Mouse (Mus musculus): Measurements from ENCODE around the gene Fam20a. TPM values are rescaled to one million over a fixed set of nuclear protein-coding genes. Genes with fewer than 3 reads are reported as not detected.

Gene Fam20a
- polyA plus RNA-seq, 1 experiment, result 5.4 TPM

DNA sequence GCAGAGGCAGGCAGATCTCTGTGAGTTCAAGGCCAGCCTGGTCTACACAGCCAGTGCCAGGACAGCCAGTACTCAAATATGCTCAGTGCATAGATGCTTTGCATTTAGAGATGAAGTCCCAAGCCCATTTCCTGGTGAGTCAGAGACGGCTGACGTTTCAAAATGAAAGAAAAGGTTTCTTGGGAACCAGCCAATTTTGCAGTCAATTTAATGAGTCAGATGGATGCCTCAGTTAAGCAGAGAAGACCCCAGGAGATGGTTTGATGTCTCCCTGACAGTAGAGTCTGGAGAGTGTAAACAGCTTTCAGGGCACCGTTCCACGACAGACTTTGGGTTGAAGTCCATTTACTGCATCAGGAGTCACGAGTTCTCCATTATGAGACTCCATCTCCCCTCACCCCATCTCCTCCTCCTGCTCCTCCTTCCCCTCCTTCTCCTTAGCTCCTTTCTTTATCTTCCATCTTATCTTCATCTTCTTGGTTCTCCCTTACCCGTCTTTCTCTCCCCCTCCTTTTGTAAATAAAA is 86.1 kb downstream of the Fam20a start:
- H3ac ChIP-seq (ENCODE audit: control insufficient read depth, insufficient read length, low read depth), result no peak overlapping the region
- H3K27me3 ChIP-seq (ENCODE audit: control insufficient read depth, insufficient read depth, insufficient read length), result no peaks in the 10 kb centered on the region
- no peak overlapping the region for H3K4me3 ChIP-seq (ENCODE audit: insufficient read depth, poor library complexity, severe bottlenecking)
- no peaks in the 10 kb centered on the region for H3K79me3 ChIP-seq (ENCODE audit: low read depth)
- TF ChIP-seq CTCF (IDR thresholded peaks at IDR 0.05; ENCODE audit: control insufficient read depth, insufficient read depth, insufficient read length), result no peak
- no peak for TF ChIP-seq USF1 (IDR thresholded peaks at IDR 0.05; ENCODE audit: low read depth)
- TF ChIP-seq MYOD1 (IDR thresholded peaks at IDR 0.05; ENCODE audit: control insufficient read depth, insufficient read length, low read depth), result no peak
- no peaks in the 10 kb centered on the region for H3K36me3 ChIP-seq (ENCODE audit: control insufficient read depth, insufficient read depth)
- no peaks in the 10 kb centered on the region for H3K79me2 ChIP-seq (ENCODE audit: control insufficient read depth, insufficient read depth)

DNA sequence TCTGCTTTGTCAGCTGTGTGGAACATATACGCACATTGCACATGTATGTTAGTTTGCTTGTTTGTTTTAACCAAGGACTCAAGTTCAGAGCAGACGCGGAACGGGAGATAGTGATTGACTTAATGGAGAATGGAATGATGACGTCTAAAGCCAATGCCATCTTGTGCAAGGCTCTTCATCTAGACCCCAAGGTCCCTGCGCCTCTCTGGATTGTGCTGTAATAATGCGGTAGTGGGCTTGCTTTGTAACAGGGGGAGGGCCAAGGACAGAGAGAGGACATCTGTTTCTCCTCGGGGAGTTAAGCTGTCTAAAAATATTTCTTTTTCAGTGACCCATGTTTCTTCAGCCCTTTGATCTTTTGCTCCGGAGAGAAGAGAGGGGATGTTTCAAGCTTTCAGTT is 87.2 kb downstream of the Fam20a start:
- Histone ChIP-seq H3K4me3 (ENCODE audit: insufficient read depth, poor library complexity, severe bottlenecking) (no peak overlapping the region), H3K36me3 (ENCODE audit: control insufficient read depth, insufficient read depth) (no peaks in the 10 kb centered on the region), H3ac (ENCODE audit: control insufficient read depth, insufficient read length, low read depth) (no peak overlapping the region), H3K79me3 (ENCODE audit: low read depth) (no peaks in the 10 kb centered on the region), H3K27me3 (ENCODE audit: control insufficient read depth, insufficient read depth, insufficient read length) (no peaks in the 10 kb centered on the region), H3K79me2 (ENCODE audit: control insufficient read depth, insufficient read depth) (no peaks in the 10 kb centered on the region)
- TF ChIP-seq MAX (IDR thresholded peaks at IDR 0.05) (no peak), CTCF (IDR thresholded peaks at IDR 0.05; ENCODE audit: control insufficient read depth, insufficient read depth, insufficient read length) (no peak), FOSL1 (IDR thresholded peaks at IDR 0.05; ENCODE audit: insufficient read depth, low read length, poor library complexity, severe bottlenecking) (no peak), USF1 (IDR thresholded peaks at IDR 0.05; ENCODE audit: low read depth) (no peak), CEBPB (IDR thresholded peaks at IDR 0.05; ENCODE audit: low read depth) (no peak)

DNA sequence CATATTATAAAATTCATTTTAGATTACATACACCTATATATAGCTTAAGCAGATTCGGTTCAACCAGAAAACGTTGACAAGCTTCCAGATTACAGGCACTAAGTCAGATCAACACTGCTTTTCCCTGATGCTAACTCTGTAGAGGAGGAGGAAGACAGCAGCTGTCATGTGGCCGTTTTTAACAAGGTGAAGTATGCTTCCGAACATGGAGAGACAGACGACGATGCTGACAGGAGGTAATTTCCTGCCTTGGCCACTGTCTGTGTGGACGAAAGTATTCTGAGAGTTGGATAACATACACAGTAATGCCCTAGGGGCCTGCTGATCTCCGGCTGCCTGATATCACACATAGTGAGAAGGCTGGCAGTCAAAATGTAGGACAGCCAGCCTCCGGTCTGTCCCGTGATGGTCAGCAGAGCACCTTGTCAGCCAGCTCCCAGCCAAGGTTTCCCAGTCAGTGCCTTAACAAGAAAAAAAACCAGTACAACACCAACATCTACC is 93.0 kb downstream of the Fam20a start:
- TF ChIP-seq FOSL1 (IDR thresholded peaks at IDR 0.05; ENCODE audit: insufficient read depth, low read length, poor library complexity, severe bottlenecking), result no peak
- no peak for TF ChIP-seq CEBPB (IDR thresholded peaks at IDR 0.05; ENCODE audit: low read depth)
- no peak for TF ChIP-seq CTCF (IDR thresholded peaks at IDR 0.05; ENCODE audit: control insufficient read depth, insufficient read depth, insufficient read length)
- TF ChIP-seq USF1 (IDR thresholded peaks at IDR 0.05; ENCODE audit: low read depth), result no peak
- TF ChIP-seq MYOD1 (IDR thresholded peaks at IDR 0.05; ENCODE audit: control insufficient read depth, insufficient read length, low read depth), result no peak
- TF ChIP-seq MAX (IDR thresholded peaks at IDR 0.05), result no peak
- TF ChIP-seq MYOG (IDR thresholded peaks at IDR 0.05; ENCODE audit: control insufficient read depth, extremely low read depth, insufficient read length), result no peak
- no peaks in the 10 kb centered on the region for H3K79me3 ChIP-seq (ENCODE audit: low read depth)
- no peak overlapping the region for H3ac ChIP-seq (ENCODE audit: control insufficient read depth, insufficient read length, low read depth)
- H3K4me3 ChIP-seq (ENCODE audit: insufficient read depth, poor library complexity, severe bottlenecking), result no peak overlapping the region
- H3K27me3 ChIP-seq (ENCODE audit: control insufficient read depth, insufficient read depth, insufficient read length), result no peaks in the 10 kb centered on the region
- H3K36me3 ChIP-seq (ENCODE audit: control insufficient read depth, insufficient read depth), result no peaks in the 10 kb centered on the region
- no peaks in the 10 kb centered on the region for H3K79me2 ChIP-seq (ENCODE audit: control insufficient read depth, insufficient read depth)

DNA sequence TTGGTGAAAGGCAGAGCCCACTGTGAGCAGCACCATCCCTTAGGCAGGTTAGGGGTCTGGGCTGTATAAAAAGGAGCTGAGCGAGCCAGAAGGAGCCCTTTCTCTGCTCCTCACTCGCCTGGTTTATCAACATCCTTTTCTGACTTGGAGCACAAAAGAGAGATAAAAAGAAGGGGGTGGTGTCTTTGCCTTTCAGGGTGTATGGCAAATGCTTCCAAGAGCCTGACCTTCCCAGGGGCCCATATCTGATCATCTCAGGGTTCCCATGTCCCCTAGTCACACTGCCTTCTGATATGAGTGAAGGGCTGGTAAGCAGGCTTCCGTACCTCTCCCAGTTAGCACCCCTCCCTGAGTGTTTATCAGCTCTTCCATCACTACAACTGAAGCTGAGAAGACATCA is 94.0 kb downstream of the Fam20a start:
- H3K79me3 ChIP-seq (ENCODE audit: low read depth), result no peaks in the 10 kb centered on the region
- TF ChIP-seq FOSL1 (IDR thresholded peaks at IDR 0.05; ENCODE audit: insufficient read depth, low read length, poor library complexity, severe bottlenecking) (no peak), MYOD1 (IDR thresholded peaks at IDR 0.05; ENCODE audit: control insufficient read depth, insufficient read length, low read depth) (no peak)
- H3K36me3 ChIP-seq (ENCODE audit: control insufficient read depth, insufficient read depth), result no peaks in the 10 kb centered on the region
- H3ac ChIP-seq (ENCODE audit: control insufficient read depth, insufficient read length, low read depth), result no peak overlapping the region
- no peaks in the 10 kb centered on the region for H3K27me3 ChIP-seq (ENCODE audit: control insufficient read depth, insufficient read depth, insufficient read length)
- no peak overlapping the region for H3K4me3 ChIP-seq (ENCODE audit: insufficient read depth, poor library complexity, severe bottlenecking)
- H3K79me2 ChIP-seq (ENCODE audit: control insufficient read depth, insufficient read depth), result no peaks in the 10 kb centered on the region

DNA sequence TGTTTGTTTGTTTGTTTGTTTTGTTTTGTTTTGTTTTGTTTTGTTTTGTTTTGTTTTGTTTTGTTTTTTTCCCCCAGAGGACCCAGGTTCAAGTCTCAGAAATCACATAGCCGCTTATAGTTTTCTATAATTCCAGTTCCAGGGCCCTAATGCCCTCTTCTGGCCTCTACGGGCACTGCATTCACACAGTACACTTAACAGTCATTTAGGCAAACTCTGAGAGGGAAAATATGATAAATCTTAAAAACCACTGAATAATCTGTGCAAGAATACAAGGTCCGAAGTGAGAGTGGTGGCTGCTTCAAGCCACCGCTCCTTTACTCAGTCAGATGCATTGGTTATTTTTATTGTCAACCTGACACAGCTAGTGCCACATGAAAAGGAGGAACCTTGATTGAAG is 94.4 kb downstream of the Fam20a start:
- H3K27me3 ChIP-seq (ENCODE audit: control insufficient read depth, insufficient read depth, insufficient read length), result no peaks in the 10 kb centered on the region
- no peaks in the 10 kb centered on the region for H3K79me2 ChIP-seq (ENCODE audit: control insufficient read depth, insufficient read depth)
- no peak overlapping the region for H3K4me3 ChIP-seq (ENCODE audit: insufficient read depth, poor library complexity, severe bottlenecking)
- H3K36me3 ChIP-seq (ENCODE audit: control insufficient read depth, insufficient read depth), result no peaks in the 10 kb centered on the region
- TF ChIP-seq MYOG (IDR thresholded peaks at IDR 0.05; ENCODE audit: control insufficient read depth, extremely low read depth, insufficient read length) (no peak), USF1 (IDR thresholded peaks at IDR 0.05; ENCODE audit: low read depth) (no peak), CEBPB (IDR thresholded peaks at IDR 0.05; ENCODE audit: low read depth) (no peak), MYOD1 (IDR thresholded peaks at IDR 0.05; ENCODE audit: control insufficient read depth, insufficient read length, low read depth) (no peak), MAX (IDR thresholded peaks at IDR 0.05) (no peak), CTCF (IDR thresholded peaks at IDR 0.05; ENCODE audit: control insufficient read depth, insufficient read depth, insufficient read length) (no peak), FOSL1 (IDR thresholded peaks at IDR 0.05; ENCODE audit: insufficient read depth, low read length, poor library complexity, severe bottlenecking) (no peak)
- H3ac ChIP-seq (ENCODE audit: control insufficient read depth, insufficient read length, low read depth), result no peak overlapping the region
- no peaks in the 10 kb centered on the region for H3K79me3 ChIP-seq (ENCODE audit: low read depth)

DNA sequence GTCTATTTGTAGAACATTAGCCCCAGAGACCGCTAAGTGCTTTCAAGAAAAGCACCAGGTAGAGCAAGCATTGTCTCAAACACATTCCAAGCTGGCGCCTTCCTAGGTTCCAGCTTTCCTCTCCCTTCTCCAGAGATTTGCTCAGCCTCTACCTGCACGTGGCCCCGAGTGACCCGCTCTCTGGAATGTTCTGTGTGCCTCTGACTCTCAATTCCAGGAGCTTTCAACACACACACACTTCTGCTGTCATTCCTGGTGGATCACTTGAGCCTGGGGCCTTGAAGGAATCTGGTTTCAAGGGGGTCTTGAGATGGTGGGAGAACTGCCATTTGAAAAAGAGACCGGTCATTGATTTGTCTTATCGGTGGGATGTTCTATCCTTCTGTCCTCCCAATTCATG is 98.8 kb downstream of the Fam20a start:
- Histone ChIP-seq H3K27me3 (ENCODE audit: control insufficient read depth, insufficient read depth, insufficient read length) (no peaks in the 10 kb centered on the region), H3K4me3 (ENCODE audit: insufficient read depth, poor library complexity, severe bottlenecking) (no peak overlapping the region), H3ac (ENCODE audit: control insufficient read depth, insufficient read length, low read depth) (no peak overlapping the region), H3K36me3 (ENCODE audit: control insufficient read depth, insufficient read depth) (no peaks in the 10 kb centered on the region), H3K79me2 (ENCODE audit: control insufficient read depth, insufficient read depth) (no peaks in the 10 kb centered on the region), H3K79me3 (ENCODE audit: low read depth) (no peaks in the 10 kb centered on the region)
- TF ChIP-seq USF1 (IDR thresholded peaks at IDR 0.05; ENCODE audit: low read depth) (no peak), MYOD1 (IDR thresholded peaks at IDR 0.05; ENCODE audit: control insufficient read depth, insufficient read length, low read depth) (no peak), MYOG (IDR thresholded peaks at IDR 0.05; ENCODE audit: control insufficient read depth, extremely low read depth, insufficient read length) (no peak), FOSL1 (IDR thresholded peaks at IDR 0.05; ENCODE audit: insufficient read depth, low read length, poor library complexity, severe bottlenecking) (no peak), CEBPB (IDR thresholded peaks at IDR 0.05; ENCODE audit: low read depth) (no peak), MAX (IDR thresholded peaks at IDR 0.05) (no peak), CTCF (IDR thresholded peaks at IDR 0.05; ENCODE audit: control insufficient read depth, insufficient read depth, insufficient read length) (no peak)

All from C2C12 (cell line).